Mouse (Mus musculus) right cerebral cortex, postnatal 10 days (tissue): Measurements from ENCODE around the gene Olfr318.
"Not testable (repeated sequence)": the region's sequence is repeated elsewhere in the genome, so short reads cannot be mapped to it uniquely, and the experiment has no call there.

Source experiments
- DNase-seq, 2 experiments: peaks; one replicate each; pipeline ENCODE4 v3.0.0; 2021; ENCODE audit warnings: low spot score in 2 of 2

Olfr318 gene

GRCm38 (mm10) chr11:58723914-58724313, at the start of gene Olfr318:
TSS of gene Olfr318 (minus strand) at chr11:58724014.
- DNase-seq, result no peak

DNA sequence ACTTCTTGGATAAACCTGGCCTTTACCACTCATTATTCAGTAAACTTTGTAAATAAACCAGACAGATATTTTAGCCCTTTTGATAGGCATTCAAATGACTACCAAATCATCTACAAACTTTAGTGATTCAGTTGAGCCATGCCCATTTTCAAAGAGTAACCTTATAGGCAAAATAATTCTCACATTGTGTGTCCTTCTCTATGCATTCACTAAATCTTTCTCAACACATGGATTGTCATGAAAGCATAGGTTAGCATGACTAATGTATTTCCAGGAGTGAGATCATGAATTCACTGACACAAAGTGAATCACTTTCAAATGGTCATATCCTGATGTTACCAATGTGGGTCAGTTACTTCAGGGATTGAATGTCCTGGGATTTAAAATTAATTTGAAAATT, 49.1 kb upstream of the Olfr318 start, which contains the start of gene Olfr315:
TSS of gene Olfr315 (plus strand) at position 301 of the 400 bp plus-strand sequence.
- no peak for DNase-seq

GRCm38 (mm10) chr11:58752434-58752833, 28.6 kb upstream of the Olfr318 start, which contains the start of gene Olfr316:
TSS of gene Olfr316 (plus strand) at chr11:58752734.
- DNase-seq, result no peak

- DNase-seq, result peak; percentile 48 to 63
Measured at GRCm38 (mm10) chr11:58751096-58751495, 27.3 kb upstream of the Olfr318 start.

GRCm38 (mm10) chr11:58738792-58739262, 15.0 kb upstream of the Olfr318 start, which contains the start of gene Olfr317:
TSS of gene Olfr317 (minus strand) at chr11:58739212.
- DNase-seq, result no peak

DNA sequence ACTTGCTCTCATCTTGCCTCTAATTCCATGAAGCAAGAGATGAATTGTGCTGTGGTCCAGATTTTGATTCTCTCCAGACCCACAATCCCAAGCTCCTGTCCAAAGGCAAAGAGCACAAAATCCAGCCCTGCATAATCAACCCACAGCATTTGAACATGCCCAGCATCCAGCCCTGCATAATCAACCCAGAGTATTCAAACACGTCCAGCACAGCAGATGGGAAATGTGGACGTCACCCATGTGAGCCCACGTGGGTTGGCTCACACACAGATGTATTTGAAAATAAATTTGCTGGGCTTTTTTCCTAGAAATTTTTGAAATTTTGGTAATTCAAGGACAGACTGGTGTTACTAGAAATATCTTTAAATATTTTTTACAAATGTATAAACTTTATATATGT, 9.6 kb upstream of the Olfr318 start:
- DNase-seq, result peak; percentile 73 to 85

DNA sequence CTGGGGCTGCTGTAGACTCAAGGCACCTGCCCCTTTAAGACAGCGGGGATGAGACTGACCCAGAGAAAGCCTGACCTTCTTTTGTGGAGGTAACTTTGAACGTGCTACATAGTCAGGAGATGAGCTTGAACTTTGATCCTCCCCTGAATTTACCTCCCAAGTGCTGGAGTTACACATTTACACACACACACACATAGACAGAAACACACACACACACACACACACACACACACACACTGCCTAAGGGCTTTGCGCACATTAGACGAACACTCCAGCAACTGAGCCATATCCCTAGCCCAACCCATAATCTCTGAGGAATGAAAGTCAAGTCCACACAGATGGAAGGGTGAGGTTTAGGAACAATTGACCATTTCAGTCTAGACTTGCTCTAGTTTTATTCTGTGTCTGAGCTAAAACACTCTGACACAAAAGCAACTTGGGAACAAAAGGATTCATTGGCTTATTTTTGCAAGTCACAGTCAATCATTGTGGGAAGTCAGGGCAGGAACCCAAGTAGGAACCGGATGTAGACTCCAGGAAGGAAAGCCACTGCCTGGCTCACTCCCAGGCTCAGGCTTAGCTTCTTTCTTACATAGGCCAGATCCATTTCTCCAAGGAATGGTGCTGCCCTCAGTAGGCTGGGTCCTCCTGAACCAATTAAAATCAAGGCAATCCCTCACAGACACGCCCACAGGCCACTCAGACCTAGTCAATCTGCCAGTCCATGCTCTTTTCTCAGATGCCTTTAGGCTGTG, 4.3 kb upstream of the Olfr318 start:
- not testable (repeated sequence) for DNase-seq

DNA sequence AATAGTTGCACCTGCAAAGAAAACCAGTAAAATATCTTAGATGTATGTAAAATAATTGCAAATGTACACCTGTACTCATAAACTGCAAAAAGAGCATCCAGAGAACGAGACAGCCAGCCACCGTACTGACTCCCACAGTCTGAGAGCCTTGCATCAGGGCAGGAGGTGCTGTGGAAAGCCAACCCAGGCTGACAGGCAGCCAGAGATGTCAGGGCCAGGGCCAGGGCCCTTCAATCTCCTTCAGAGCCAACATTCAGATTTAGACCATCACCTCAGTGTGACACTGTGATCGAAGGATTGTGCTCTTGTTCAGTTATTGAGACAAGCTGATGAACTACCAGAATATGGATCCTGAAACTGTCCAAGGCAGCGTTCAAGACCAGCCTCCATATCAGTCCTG, 4.1 kb downstream of the Olfr318 start:
- no peak for DNase-seq

GRCm38 (mm10) chr11:58717723-58718122, 6.1 kb downstream of the Olfr318 start:
- not testable (repeated sequence) for DNase-seq

- DNase-seq, result no peak
Measured at GRCm38 (mm10) chr11:58709086-58709485, 14.7 kb downstream of the Olfr318 start.

DNA sequence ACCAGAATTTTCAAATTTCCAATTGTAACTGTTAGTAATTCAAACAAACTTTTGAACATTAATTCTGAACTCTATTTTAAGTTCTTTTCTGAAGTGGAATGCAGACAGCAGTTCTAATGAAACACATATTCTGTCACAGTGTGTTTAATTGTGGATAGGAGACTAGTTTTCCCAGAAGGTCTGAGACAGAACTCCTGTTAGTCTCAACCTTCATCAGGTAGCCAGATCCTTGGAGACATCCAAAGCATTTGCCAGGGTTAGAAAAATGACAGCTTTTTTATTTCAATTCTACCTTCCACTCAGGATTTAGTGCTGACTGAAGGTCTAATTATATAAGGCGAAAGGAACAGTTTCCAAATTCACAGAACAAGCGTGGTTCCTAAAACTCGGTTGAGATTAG, 25.0 kb downstream of the Olfr318 start, which contains the start of gene Olfr319:
TSS of gene Olfr319 (plus strand) at position 301 of the 400 bp plus-strand sequence.
- DNase-seq, result no peak

DNA sequence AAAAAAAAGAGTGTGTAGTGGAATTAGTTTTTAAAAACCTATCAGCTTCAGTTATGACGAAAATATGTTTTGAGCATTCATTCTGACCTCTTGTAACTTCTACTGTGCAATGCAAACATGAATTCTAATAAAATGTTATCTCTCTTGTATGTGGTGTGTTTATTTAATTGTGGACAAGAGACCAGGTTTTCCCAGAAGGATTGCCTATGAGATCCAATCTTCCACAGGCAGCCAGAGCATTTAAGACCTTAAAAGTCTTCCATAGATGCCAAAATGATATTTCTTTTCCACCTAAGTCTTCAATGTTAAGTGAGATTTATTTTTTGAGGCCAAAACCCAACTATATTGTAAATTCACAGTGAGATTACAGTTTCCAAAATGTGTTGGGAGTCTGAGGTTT, 43.0 kb downstream of the Olfr318 start, which contains the start of gene Olfr320:
TSS of gene Olfr320 (plus strand) at position 301 of the 400 bp plus-strand sequence.
- no peak for DNase-seq

DNA sequence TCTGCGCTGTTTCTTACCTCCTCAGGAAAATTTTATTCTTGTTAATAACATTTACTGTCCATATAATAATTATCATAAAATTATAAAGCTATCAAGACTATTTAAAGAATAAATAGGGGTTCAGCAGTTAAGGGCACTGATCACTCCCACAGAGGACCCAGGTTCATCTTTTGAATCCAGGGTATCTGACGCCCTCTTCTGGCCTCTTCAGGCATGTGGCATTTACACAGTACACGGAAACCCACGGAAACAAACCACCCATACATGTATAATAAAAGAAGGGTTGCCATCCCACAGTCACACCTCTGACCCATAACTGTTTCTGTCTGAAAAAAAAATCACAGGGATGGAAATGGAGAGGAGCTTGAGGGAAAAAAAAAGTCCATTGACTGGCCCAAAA, 52.0 kb downstream of the Olfr318 start:
- DNase-seq, result no peak

DNA sequence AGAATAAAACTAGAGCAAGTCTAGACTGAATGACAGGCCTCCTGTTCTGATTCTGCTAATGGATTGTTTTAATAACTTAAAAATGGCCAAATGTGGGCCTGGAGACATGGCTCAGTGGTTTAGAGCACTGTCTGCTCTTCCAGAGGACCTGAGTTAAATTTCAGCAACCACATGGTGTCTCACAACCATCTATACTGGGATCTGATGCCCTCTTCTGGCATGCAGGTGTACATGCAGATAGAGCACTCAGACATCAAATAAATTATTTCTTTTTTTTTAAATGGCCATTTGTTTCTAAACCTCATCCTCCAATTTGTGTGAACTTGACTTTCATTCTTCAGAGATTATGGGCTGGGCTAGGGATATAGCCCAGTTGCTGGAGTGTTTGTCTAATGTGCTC, 54.6 kb downstream of the Olfr318 start:
- no peak for DNase-seq
